Mouse (Mus musculus) MEL (cell line): ENCODE data around the gene Zfp609. TPM values are rescaled to one million over a fixed set of nuclear protein-coding genes. Genes with fewer than 3 reads are reported as not detected.

Experiments
- DNase-seq: peaks from one replicate; pipeline ENCODE4 v3.0.0; 2011; ENCODE audit warnings: low read depth, low spot score
- H3K27ac ChIP-seq: 2 replicates; pipeline ENCODE4 v1.5.1; 2012; ENCODE audit warnings: low read depth, mild to moderate bottlenecking, control low read depth, low read length, moderate library complexity; ENCODE audit not compliant: control insufficient read depth
- H3K27me3 ChIP-seq, 2 experiments: fragments of 150-350 bp in 1 of 2; sonication (generic) in 1 of 2; 2 replicates each; pipeline ENCODE4 v1.6.1; 2012; ENCODE audit warnings: low read length in 2 of 2, mild to moderate bottlenecking in 2 of 2, improper control_type of control experiment in 1 of 2, moderate library complexity in 1 of 2; ENCODE audit not compliant: insufficient read depth in 2 of 2, control insufficient read depth in 1 of 2
- H3K36me3 ChIP-seq, 2 experiments: 2 replicates each; pipeline ENCODE4 v1.6.1; 2012 to 2014; ENCODE audit warnings: low read length in 2 of 2, improper control_type of control experiment in 1 of 2, inconsistent platforms in 1 of 2, mild to moderate bottlenecking in 1 of 2; ENCODE audit not compliant: insufficient read depth in 2 of 2, control insufficient read depth in 1 of 2
- H3K4me1 ChIP-seq, 2 experiments: fragments of 150-350 bp in 1 of 2; sonication (generic) in 1 of 2; 2 replicates each; pipeline ENCODE4 v1.6.1; 2012; ENCODE audit warnings: low read length in 2 of 2, improper control_type of control experiment in 1 of 2, mild to moderate bottlenecking in 1 of 2; ENCODE audit not compliant: insufficient read depth in 2 of 2, control insufficient read depth in 1 of 2
- H3K4me3 ChIP-seq, 2 experiments: fragments of 150-350 bp in 1 of 2; sonication (generic) in 1 of 2; 2 replicates each; pipeline ENCODE4 v1.5.1; 2012; ENCODE audit warnings: low read depth in 2 of 2, low read length in 2 of 2, mild to moderate bottlenecking in 2 of 2, moderate library complexity in 2 of 2, control low read depth in 1 of 2, improper control_type of control experiment in 1 of 2; ENCODE audit not compliant: control insufficient read depth in 1 of 2, insufficient read depth in 1 of 2
- H3K79me2 ChIP-seq: 2 replicates; pipeline ENCODE4 v1.6.1; 2012; ENCODE audit warnings: mild to moderate bottlenecking, low read length, moderate library complexity; ENCODE audit not compliant: control insufficient read depth, poor library complexity, insufficient read depth
- H3K9ac ChIP-seq: 2 replicates; pipeline ENCODE4 v1.6.1; 2012; ENCODE audit warnings: low read depth, mild to moderate bottlenecking, control low read depth, low read length, moderate library complexity; ENCODE audit not compliant: control insufficient read depth, poor library complexity, severe bottlenecking
- H3K9me3 ChIP-seq: fragments of 150-350 bp; sonication (generic); replicated peaks from 2 replicates; pipeline ENCODE4 v1.6.1; 2012; ENCODE audit warnings: mild to moderate bottlenecking, low read length, improper control_type of control experiment, moderate library complexity; ENCODE audit not compliant: insufficient read depth
- CHD2 ChIP-seq: IDR thresholded peaks from 2 replicates; pipeline ENCODE4 v1.6.1; 2011; ENCODE audit warnings: low read length, improper control_type of control experiment
- CTCF ChIP-seq, 3 experiments: IDR thresholded peaks in 2 of 3; conservative IDR thresholded peaks in 1 of 3; 2 replicates each; pipeline ENCODE4 v1.5.1; 2011 to 2012; ENCODE audit warnings: low read length in 3 of 3, low read depth in 2 of 3, mild to moderate bottlenecking in 2 of 3, improper control_type of control experiment in 1 of 3, inconsistent platforms in 1 of 3, mixed read lengths in 1 of 3, moderate library complexity in 1 of 3; ENCODE audit not compliant: control insufficient read depth in 1 of 3, insufficient read depth in 1 of 3, poor library complexity in 1 of 3, severe bottlenecking in 1 of 3
- ELF1 ChIP-seq: IDR thresholded peaks from 2 replicates; pipeline ENCODE4 v1.6.1; 2014; ENCODE audit warnings: low read depth, mild to moderate bottlenecking, inconsistent platforms, low read length, improper control_type of control experiment, moderate library complexity
- EP300 ChIP-seq, 2 experiments: IDR thresholded peaks; 2 replicates each; pipeline ENCODE4 v1.6.1; 2011; ENCODE audit warnings: improper control_type of control experiment in 2 of 2, low read length in 2 of 2, low read depth in 1 of 2, mild to moderate bottlenecking in 1 of 2
- ETS1 ChIP-seq: IDR thresholded peaks from 2 replicates; pipeline ENCODE4 v1.6.1; 2012; ENCODE audit warnings: low read depth, mild to moderate bottlenecking, inconsistent platforms, low read length, improper control_type of control experiment, moderate library complexity
- GATA1 ChIP-seq: IDR thresholded peaks from 2 replicates; pipeline ENCODE4 v1.6.1; 2011; ENCODE audit warnings: low read depth, low read length, improper control_type of control experiment
- HCFC1 ChIP-seq: IDR thresholded peaks from 2 replicates; pipeline ENCODE4 v1.6.1; 2012; ENCODE audit warnings: low read depth, mild to moderate bottlenecking, inconsistent platforms, low read length, improper control_type of control experiment, moderate library complexity
- MAFK ChIP-seq: IDR thresholded peaks from 2 replicates; pipeline ENCODE4 v1.6.1; 2011; ENCODE audit warnings: low read depth, mild to moderate bottlenecking, low read length, improper control_type of control experiment, borderline replicate concordance
- MEF2A ChIP-seq: IDR thresholded peaks from 2 replicates; pipeline ENCODE4 v1.6.1; 2014; ENCODE audit warnings: low read depth, mild to moderate bottlenecking, inconsistent platforms, low read length, improper control_type of control experiment; ENCODE audit not compliant: poor library complexity, insufficient replicate concordance, severe bottlenecking; ENCODE audit errors: extremely low read depth
- MXI1 ChIP-seq: IDR thresholded peaks from 2 replicates; pipeline ENCODE4 v1.6.1; 2011; ENCODE audit warnings: mild to moderate bottlenecking, low read depth, low read length, improper control_type of control experiment
- MYB ChIP-seq: IDR thresholded peaks from 2 replicates; pipeline ENCODE4 v1.6.1; 2011; ENCODE audit warnings: mild to moderate bottlenecking, low read depth, low read length, improper control_type of control experiment
- NELFE ChIP-seq: IDR thresholded peaks from 2 replicates; pipeline ENCODE4 v1.6.1; 2011; ENCODE audit warnings: low read depth, low read length, improper control_type of control experiment
- NRF1 ChIP-seq: IDR thresholded peaks from 2 replicates; pipeline ENCODE4 v1.6.1; 2014; ENCODE audit warnings: low read depth, mild to moderate bottlenecking, inconsistent platforms, low read length, improper control_type of control experiment, moderate library complexity; ENCODE audit not compliant: poor library complexity, insufficient read depth, severe bottlenecking
- POLR2AphosphoS5 ChIP-seq: IDR thresholded peaks from 2 replicates; pipeline ENCODE4 v1.6.1; 2012; ENCODE audit warnings: low read depth, borderline replicate concordance, mild to moderate bottlenecking, inconsistent platforms, low read length, moderate library complexity, mixed read lengths
- RCOR1 ChIP-seq: IDR thresholded peaks from 2 replicates; pipeline ENCODE4 v1.6.1; 2012; ENCODE audit warnings: low read depth, mild to moderate bottlenecking, inconsistent platforms, low read length, improper control_type of control experiment
- SIN3A ChIP-seq: IDR thresholded peaks from 2 replicates; pipeline ENCODE4 v1.6.1; 2012; ENCODE audit warnings: low read length, improper control_type of control experiment, inconsistent platforms
- TAL1 ChIP-seq: IDR thresholded peaks from 2 replicates; pipeline ENCODE4 v1.6.1; 2012; ENCODE audit warnings: mild to moderate bottlenecking, inconsistent platforms, low read length, moderate library complexity, mixed read lengths
- TBP ChIP-seq: IDR thresholded peaks from 2 replicates; pipeline ENCODE4 v1.8.0; 2011; ENCODE audit warnings: low read depth, low read length, improper control_type of control experiment
- TCF12 ChIP-seq: IDR thresholded peaks from 2 replicates; pipeline ENCODE4 v1.6.1; 2014; ENCODE audit warnings: low read depth, mild to moderate bottlenecking, inconsistent platforms, low read length, improper control_type of control experiment, moderate library complexity
- UBTF ChIP-seq: IDR thresholded peaks from 2 replicates; pipeline ENCODE4 v1.6.1; 2012; ENCODE audit warnings: low read depth, mild to moderate bottlenecking, inconsistent platforms, low read length, improper control_type of control experiment, moderate library complexity, borderline replicate concordance; ENCODE audit not compliant: insufficient read depth
- USF1 ChIP-seq: IDR thresholded peaks from 2 replicates; pipeline ENCODE4 v1.6.1; 2014; ENCODE audit warnings: low read depth, mild to moderate bottlenecking, inconsistent platforms, low read length, improper control_type of control experiment, moderate library complexity
- polyA plus RNA-seq, 2 experiments: library from polyadenylated mRNA; stranded (reverse) in 1 of 2; unstranded in 1 of 2; fragments of >175 nt in 1 of 2; fragments of >200 nt in 1 of 2; gene quantifications; 2 replicates each; pipeline versions ENCODE4 v1.2.1 to v1.2.4; 2012; ENCODE audit warnings: low replicate concordance in 2 of 2, low read depth in 1 of 2; ENCODE audit not compliant: insufficient read length in 2 of 2, insufficient read depth in 1 of 2, missing spikeins in 1 of 2
- total RNA-seq: library from RNA; depleted of rRNA; stranded (reverse); fragments of 300-350 nt; gene quantifications from 2 replicates; pipeline ENCODE4 v1.2.3, GENCODE M21; 2012

The Zfp609 gene
- total and polyA plus RNA-seq, 3 experiments = 2.9 to 26.5 TPM; not detected in 1

- TF ChIP-seq GATA1 (peak; percentile 67), POLR2AphosphoS5 (no peak), CHD2 (no peak), RCOR1 (peak; percentile 43; the same call in 1 of the 2 replicates), MXI1 (no peak; the same call in 1 of the 2 replicates), HCFC1 (no peak), TAL1 (peak; percentile 39; the same call in 1 of the 2 replicates), UBTF (no peak), SIN3A (no peak), TBP (no peak), NRF1 (no peak), ETS1 (peak; percentile 45; the same call in 1 of the 2 replicates), TCF12 (peak; percentile 91), EP300 (IDR thresholded peaks at IDR 0.05; ENCODE audit: low read depth in 1 of 2, low read length in 2 of 2) (peak; percentile 66 to 71)
- TF ChIP-seq, all 39 proteins: peak for 6
- Histone ChIP-seq H3K4me3 (no peak overlapping the region), H3K9me3 (no peaks in the 10 kb centered on the region), H3K36me3 (peaks cover 0 to 3% of the 10 kb centered on the region in 2 experiments; a peak in 2 of 4 replicates), H3K79me2 (peaks cover 5% of the 10 kb centered on the region; the same call in 1 of the 2 replicates), H3K4me1 (peaks cover 2 to 9% of the 10 kb centered on the region in 2 experiments; a peak in 3 of 4 replicates), H3K9ac (no peak overlapping the region), H3K27ac (no peak overlapping the region), H3K27me3 (no peaks in the 10 kb centered on the region)
- DNase-seq = peak; percentile 39
Observed at GRCm38 (mm10) chr9:65746479-65746878, 80.9 kb downstream of the Zfp609 start.

- H3K79me2 ChIP-seq = peaks cover 3% of the 10 kb centered on the region; the same call in 1 of the 2 replicates
- no peak overlapping the region for H3K4me3 ChIP-seq
- peaks cover 0 to 3% of the 10 kb centered on the region in 2 experiments; a peak in 2 of 4 replicates for H3K36me3 ChIP-seq
- TF ChIP-seq MYB (no peak), CTCF (IDR thresholded peaks at IDR 0.05 in 2 of 3, conservative IDR thresholded peaks at IDR 0.05 in 1 of 3; ENCODE audit: control insufficient read depth in 1 of 3, insufficient read depth in 1 of 3, low read depth in 2 of 3, low read length in 3 of 3, poor library complexity in 1 of 3, severe bottlenecking in 1 of 3) (no peak), USF1 (no peak), MEF2A (no peak), MAFK (no peak), NELFE (no peak), SIN3A (no peak), ELF1 (no peak)
- H3K9me3 ChIP-seq = no peaks in the 10 kb centered on the region
- H3K27me3 ChIP-seq = no peaks in the 10 kb centered on the region
- no peak overlapping the region for H3K9ac ChIP-seq
- peaks cover 2 to 9% of the 10 kb centered on the region in 2 experiments; a peak in 3 of 4 replicates for H3K4me1 ChIP-seq
- no peak overlapping the region for H3K27ac ChIP-seq
- peak; percentile 23 for DNase-seq
Observed at GRCm38 (mm10) chr9:65745456-65745855, 81.9 kb downstream of the Zfp609 start.
